8 mouse cellular contexts compared by ENCODE assay signal in genomic region chr11:50210101-50210504, GRCm38 (mm10). TPM values are rescaled to one million over a fixed set of nuclear protein-coding genes. Genes with fewer than 3 reads are reported as not detected.
DNase-seq lines count a peak whose midpoint lies in the region; ATAC-seq and TF ChIP-seq lines count a peak whose summit lies in the region.

No protein-coding gene starts in this region.

- H3K4me2 ChIP-seq in CH12.LX (ENCODE audit: insufficient read depth, low read depth, poor library complexity, severe bottlenecking): no peak overlapping the region
- H3K4me2 ChIP-seq in heart, embryonic 14.5 days (ENCODE audit: low read length): peak overlapping the region; percentile 73
- peak overlapping the region; percentile 69 for H3K4me2 ChIP-seq in liver, embryonic 14.5 days (ENCODE audit: low read depth)
- H3K4me2 ChIP-seq in stomach, embryonic 15.5 days: peak overlapping the region; percentile 65

- H3K27ac ChIP-seq in CH12.LX (ENCODE audit: insufficient read depth, low read depth): peak overlapping the region; percentile 93
- H3K27ac ChIP-seq in heart, embryonic 14.5 days (replicated peaks in 1 of 2; ENCODE audit: control insufficient read depth in 1 of 2, insufficient read depth in 1 of 2, low read depth in 2 of 2, low read length in 2 of 2): peak overlapping the region; percentile 90 to 98
- H3K27ac ChIP-seq in liver, embryonic 14.5 days: peak overlapping the region; percentile 95
- peak overlapping the region; percentile 99 for H3K27ac ChIP-seq in stomach, embryonic 15.5 days

- DNase-seq in CH12.LX (ENCODE audit: extremely low read depth): peak; percentile 97
- DNase-seq in c-Kit-negative CD71-positive TER-119-positive erythroid progenitor cells, embryonic 14.5 days (ENCODE audit: low read depth, low spot score): peak; percentile 69
- peak; percentile 70 for DNase-seq in fibroblast of lung, adult 2 months (ENCODE audit: low read depth)
- DNase-seq in kidney, postnatal 10 days: peak; percentile 96
- peak; percentile 85 to 86 (median 85) for DNase-seq in liver, embryonic 14.5 days (ENCODE audit: low read depth in 3 of 3, low spot score in 3 of 3)
- DNase-seq in neural tube, embryonic 10.5 days (ENCODE audit: extremely low spot score, low spot score): peak; percentile 86

- peaks cover 52% of the 10 kb centered on the region for H3K79me2 ChIP-seq in CH12.LX (replicated peaks; ENCODE audit: control insufficient read depth, extremely low read depth, insufficient read depth, poor library complexity, severe bottlenecking)

- H3K27me3 ChIP-seq in CH12.LX (replicated peaks): no peaks in the 10 kb centered on the region
- H3K27me3 ChIP-seq in heart, embryonic 14.5 days (ENCODE audit: control insufficient read depth, insufficient read depth, low read length): no peaks in the 10 kb centered on the region
- no peaks in the 10 kb centered on the region for H3K27me3 ChIP-seq in liver, embryonic 14.5 days (ENCODE audit: control insufficient read depth, insufficient read depth, low read length)
- H3K27me3 ChIP-seq in stomach, embryonic 15.5 days (replicated peaks): no peaks in the 10 kb centered on the region

- H3K36me3 ChIP-seq in CH12.LX (replicated peaks in 1 of 2; ENCODE audit: control insufficient read depth in 1 of 2, insufficient read depth in 1 of 2, low read length in 1 of 2): peaks cover 37 to 40% of the 10 kb centered on the region in 2 experiments
- peaks cover 27% of the 10 kb centered on the region for H3K36me3 ChIP-seq in heart, embryonic 14.5 days (ENCODE audit: control insufficient read depth, insufficient read depth, low read length)
- peaks cover 27% of the 10 kb centered on the region for H3K36me3 ChIP-seq in liver, embryonic 14.5 days (replicated peaks; ENCODE audit: control insufficient read depth, insufficient read depth, low read depth)
- H3K36me3 ChIP-seq in stomach, embryonic 15.5 days: peaks cover 29% of the 10 kb centered on the region

- under 1% methylated on average over 24 of the region's 24 CpGs for WGBS in heart, embryonic 14.5 days
- under 1% methylated on average over 24 of the region's 24 CpGs for WGBS in liver, embryonic 14.5 days (ENCODE audit: insufficient replicate concordance)
- WGBS in stomach, embryonic 15.5 days: under 1% methylated on average over 24 of the region's 24 CpGs

- peak overlapping the region; percentile 98 for H3K9ac ChIP-seq in CH12.LX (ENCODE audit: insufficient read depth, low read depth)
- H3K9ac ChIP-seq in heart, embryonic 14.5 days (ENCODE audit: low read length): peak overlapping the region; percentile 97
- H3K9ac ChIP-seq in liver, embryonic 14.5 days (replicated peaks): peak overlapping the region; percentile 85
- H3K9ac ChIP-seq in stomach, embryonic 15.5 days: peak overlapping the region; percentile 98

- in situ Hi-C loops in CH12.LX (cut with MboI; ENCODE audit: low pct_ligation_motif_present, low pct_unique_long_range_greater_than_20kb, low sequenced_read_pairs): loop anchor here (5.0 kb wide), 1 partner anchor 33 kb away; no protein-coding TSS in a partner anchor

- no peak for TF ChIP-seq EP300 in CH12.LX (IDR thresholded peaks at IDR 0.05; ENCODE audit: low read length)
- no peak; the same call in 1 of the 2 replicates for TF ChIP-seq EP300 in liver, embryonic 14.5 days (IDR thresholded peaks at IDR 0.05; ENCODE audit: low read depth)

- peak overlapping the region; percentile 74 to 97 (median 89) for H3K4me3 ChIP-seq in CH12.LX (replicated peaks in 1 of 3; ENCODE audit: low read depth in 2 of 3, low read length in 2 of 3, poor library complexity in 1 of 3)
- peak overlapping the region; percentile 71 to 91 for H3K4me3 ChIP-seq in heart, embryonic 14.5 days (ENCODE audit: control insufficient read depth in 1 of 2, insufficient read depth in 1 of 2, low read depth in 1 of 2, low read length in 2 of 2)
- H3K4me3 ChIP-seq in liver, embryonic 14.5 days (ENCODE audit: insufficient read depth in 1 of 2, low read depth in 2 of 2, low read length in 2 of 2): peak overlapping the region; percentile 81 to 83
- H3K4me3 ChIP-seq in stomach, embryonic 15.5 days (replicated peaks): peak overlapping the region; percentile 98

- peak; percentile 54 for TF ChIP-seq POLR2A in CH12.LX (IDR thresholded peaks at IDR 0.05; ENCODE audit: low read depth, low read length)

- ATAC-seq in heart, embryonic 14.5 days (ENCODE audit: insufficient number of reproducible peaks, insufficient read depth, low FRiP score, low read depth): peak; percentile 81
- peak; percentile 88 for ATAC-seq in liver, embryonic 14.5 days (ENCODE audit: insufficient read depth)
- peak; percentile 93 for ATAC-seq in stomach, embryonic 15.5 days (ENCODE audit: insufficient read depth, low FRiP score, low read depth)

- no peak for TF ChIP-seq RAD21 in CH12.LX (IDR thresholded peaks at IDR 0.05; ENCODE audit: low read depth, low read length)

- H3K9me3 ChIP-seq in CH12.LX (replicated peaks; ENCODE audit: low read length): no peaks in the 10 kb centered on the region
- no peaks in the 10 kb centered on the region for H3K9me3 ChIP-seq in heart, embryonic 14.5 days (ENCODE audit: control insufficient read depth, low read length)
- H3K9me3 ChIP-seq in liver, embryonic 14.5 days (ENCODE audit: control insufficient read depth, low read length): no peaks in the 10 kb centered on the region
- no peaks in the 10 kb centered on the region for H3K9me3 ChIP-seq in stomach, embryonic 15.5 days

- TF ChIP-seq CTCF in CH12.LX (conservative IDR thresholded peaks at IDR 0.05 in 1 of 2, IDR thresholded peaks at IDR 0.05 in 1 of 2; ENCODE audit: low read depth in 2 of 2, low read length in 2 of 2): no peak
- no peak for TF ChIP-seq CTCF in liver, embryonic 14.5 days (IDR thresholded peaks at IDR 0.05; ENCODE audit: low read depth)

- peaks cover 24 to 71% of the 10 kb centered on the region in 2 experiments for H3K4me1 ChIP-seq in CH12.LX (ENCODE audit: control insufficient read depth in 1 of 2, insufficient read depth in 2 of 2)
- peaks cover 18 to 30% of the 10 kb centered on the region in 2 experiments for H3K4me1 ChIP-seq in heart, embryonic 14.5 days (ENCODE audit: control insufficient read depth in 2 of 2, insufficient read depth in 2 of 2, low read length in 2 of 2)
- H3K4me1 ChIP-seq in liver, embryonic 14.5 days (replicated peaks; ENCODE audit: control insufficient read depth in 2 of 2, insufficient read depth in 2 of 2, low read length in 1 of 2): peaks cover 13 to 15% of the 10 kb centered on the region in 2 experiments
- peaks cover 15% of the 10 kb centered on the region for H3K4me1 ChIP-seq in stomach, embryonic 15.5 days

- dilution Hi-C loops in CH12.LX (cut with MboI; ENCODE audit: extremely low pct_ligation_motif_present, extremely low pct_unique_long_range_greater_than_20kb, low sequenced_read_pairs): no loop called here

TF ChIP-seq in CH12.LX, 34 proteins besides CTCF, POLR2A, EP300 and RAD21 (continues in another document):
- TF ChIP-seq HCFC1 (IDR thresholded peaks at IDR 0.05; ENCODE audit: low read depth, low read length) (peak; percentile 67), KAT2A (IDR thresholded peaks at IDR 0.05; ENCODE audit: insufficient replicate concordance, low read length) (no peak), ZC3H11A (IDR thresholded peaks at IDR 0.05; ENCODE audit: low read depth, low read length) (no peak), UBTF (IDR thresholded peaks at IDR 0.05; ENCODE audit: low read depth, low read length) (no peak), IRF4 (IDR thresholded peaks at IDR 0.05; ENCODE audit: low read depth, low read length) (no peak; the same call in 1 of the 2 replicates), BHLHE40 (IDR thresholded peaks at IDR 0.05; ENCODE audit: low read depth, low read length) (peak; percentile 42; the same call in 1 of the 2 replicates), NRF1 (IDR thresholded peaks at IDR 0.05; ENCODE audit: low read depth, low read length) (no peak), SMC3 (IDR thresholded peaks at IDR 0.05; ENCODE audit: low read depth, low read length) (no peak), POLR2AphosphoS2 (IDR thresholded peaks at IDR 0.05; ENCODE audit: low read depth, low read length) (0 out of 2 replicates have a peak, but pooled peaks have one; percentile 8)

RNA-seq across cellular contexts. Expression of gene Sqstm1, which starts 0.5 kb away (rescaled TPM):
- total RNA-seq in CH12.LX (2012; rRNA removed) (311 and 456 TPM in 2 replicates), CH12.LX (2014; rRNA removed) (198 and 202 TPM in 2 replicates)
- 579 and 599 TPM in 2 replicates for polyA plus RNA-seq in CH12.LX (2012; ENCODE audit: insufficient read length, low read depth)
- 216 and 226 TPM in 2 replicates for polyA plus RNA-seq in heart, embryonic 14.5 days (2014; fragmentation: Nextera tagmentation; extraction: Ambion mirVana)
- 36.8 and 43.7 TPM in 2 replicates for polyA plus RNA-seq in liver, embryonic 14.5 days (2012; rRNA removed)
- 103 and 117 TPM in 2 replicates for polyA plus RNA-seq in liver, embryonic 14.5 days (2014; fragmentation: Nextera tagmentation; extraction: Ambion mirVana)
- polyA plus RNA-seq in stomach, embryonic 15.5 days (2015; fragmentation: Nextera tagmentation; extraction: Ambion mirVana): 224 and 229 TPM in 2 replicates

RNA-seq across cellular contexts. Expression of gene Mgat4b, which starts 0.6 kb away (rescaled TPM):
- total RNA-seq in CH12.LX (2012; rRNA removed) (12.8 and 16.2 TPM in 2 replicates), CH12.LX (2014; rRNA removed) (4.2 and 4.6 TPM in 2 replicates)
- 27.2 and 27.4 TPM in 2 replicates for polyA plus RNA-seq in CH12.LX (2012; ENCODE audit: insufficient read length, low read depth)
- polyA plus RNA-seq in heart, embryonic 14.5 days (2014; fragmentation: Nextera tagmentation; extraction: Ambion mirVana): 32.9 and 37.6 TPM in 2 replicates
- polyA plus RNA-seq in liver, embryonic 14.5 days (2012; rRNA removed): 14.8 and 16.6 TPM in 2 replicates
- 5.7 and 9.5 TPM in 2 replicates for polyA plus RNA-seq in liver, embryonic 14.5 days (2014; fragmentation: Nextera tagmentation; extraction: Ambion mirVana)
- 29.1 and 29.7 TPM in 2 replicates for polyA plus RNA-seq in stomach, embryonic 15.5 days (2015; fragmentation: Nextera tagmentation; extraction: Ambion mirVana)

RNA-seq across cellular contexts. Expression of gene Ltc4s, which starts 28.3 kb away (rescaled TPM):
- 1.1 and 1.4 TPM in 2 replicates for total RNA-seq in CH12.LX (2012; rRNA removed)
- 0.47 TPM in 1 of 2 replicates, not detected in the other for total RNA-seq in CH12.LX (2014; rRNA removed)
- 2.0 and 3.1 TPM in 2 replicates for polyA plus RNA-seq in CH12.LX (2012; ENCODE audit: insufficient read length, low read depth)
- polyA plus RNA-seq in heart, embryonic 14.5 days (2014; fragmentation: Nextera tagmentation; extraction: Ambion mirVana): 1.8 and 1.9 TPM in 2 replicates
- polyA plus RNA-seq in liver, embryonic 14.5 days (2012; rRNA removed): 0.54 and 0.81 TPM in 2 replicates
- 0.61 and 0.83 TPM in 2 replicates for polyA plus RNA-seq in liver, embryonic 14.5 days (2014; fragmentation: Nextera tagmentation; extraction: Ambion mirVana)
- 3.7 and 4.5 TPM in 2 replicates for polyA plus RNA-seq in stomach, embryonic 15.5 days (2015; fragmentation: Nextera tagmentation; extraction: Ambion mirVana)

RNA-seq across cellular contexts. Expression of gene Mrnip, which starts 35.9 kb away (rescaled TPM):
- total RNA-seq in CH12.LX (2012; rRNA removed) (30.4 and 36.7 TPM in 2 replicates), CH12.LX (2014; rRNA removed) (26.7 and 29.7 TPM in 2 replicates)
- polyA plus RNA-seq in CH12.LX (2012; ENCODE audit: insufficient read length, low read depth): 22.5 and 22.8 TPM in 2 replicates
- polyA plus RNA-seq in heart, embryonic 14.5 days (2014; fragmentation: Nextera tagmentation; extraction: Ambion mirVana): 10.9 and 13.1 TPM in 2 replicates
- 7.4 and 7.6 TPM in 2 replicates for polyA plus RNA-seq in liver, embryonic 14.5 days (2012; rRNA removed)
- 8.5 and 9.3 TPM in 2 replicates for polyA plus RNA-seq in liver, embryonic 14.5 days (2014; fragmentation: Nextera tagmentation; extraction: Ambion mirVana)
- polyA plus RNA-seq in stomach, embryonic 15.5 days (2015; fragmentation: Nextera tagmentation; extraction: Ambion mirVana): 10.5 and 13.0 TPM in 2 replicates

Comparison
In these comparisons a context has a peak if more than half of its experiments do, and no peak if none do; other contexts are left out.
1. Peak in every context shown above with its lines: DNase-seq, ATAC-seq, H3K4me3 ChIP-seq and H3K27ac ChIP-seq.